Mouse (Mus musculus) duodenum, adult 2 months (tissue): ENCODE measurements around the gene Dennd1b. TPM values are rescaled to one million over a fixed set of nuclear protein-coding genes. Genes with fewer than 3 reads are reported as not detected.

Source experiments
- polyA plus RNA-seq: library from polyadenylated mRNA; depleted of rRNA; stranded (reverse); fragments of >200 nt; gene quantifications from 2 replicates; pipeline ENCODE4 v1.2.3, GENCODE M21; 2012; ENCODE audit warnings: low replicate concordance; rRNA removed

Dennd1b gene
- polyA plus RNA-seq: 2.8 and 4.5 TPM in 2 replicates

DNA sequence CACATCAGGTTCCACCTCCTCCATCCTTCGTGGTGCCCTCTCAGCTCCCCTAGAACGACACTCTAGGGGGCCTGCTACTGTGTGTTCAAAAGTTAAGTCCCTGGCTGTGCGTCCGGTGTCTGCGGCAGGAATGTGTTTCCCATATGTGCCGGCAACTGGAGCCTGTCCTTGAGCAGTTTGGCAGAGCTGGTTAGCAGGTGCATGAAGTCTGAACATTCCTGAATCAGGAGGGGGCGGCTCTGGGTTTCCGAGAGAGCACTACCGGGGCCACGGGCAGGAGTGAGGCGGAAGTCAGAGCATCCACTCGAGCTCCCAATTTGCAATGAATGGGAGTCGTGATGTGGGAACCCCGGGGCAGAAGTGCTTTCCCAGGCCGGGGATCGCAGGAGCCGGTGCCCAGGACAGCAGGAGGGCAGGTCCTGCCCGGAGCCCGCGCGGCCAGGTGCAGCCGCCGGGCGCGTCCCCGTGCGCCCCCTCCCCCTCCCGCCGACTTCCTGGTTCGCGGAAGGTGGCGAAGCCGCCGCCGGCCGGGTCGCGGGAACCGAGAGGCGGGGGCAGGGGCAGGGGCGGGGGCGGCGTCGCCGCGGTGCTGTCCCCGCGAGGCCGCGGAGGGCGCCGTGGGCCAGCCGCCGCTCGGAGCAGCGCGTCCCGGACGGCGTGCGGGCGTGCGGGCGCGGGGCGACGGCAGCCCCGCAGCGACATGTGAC lies at the start of gene Dennd1b:
Dennd1b (plus strand) TSS at position 275 of the 707 bp plus-strand sequence.

Other genes starting within 250 kb of the Dennd1b start
- gene Lhx9, start 114.9 kb upstream of the Dennd1b start, polyA plus RNA-seq: 0.04 TPM in 1 of 2 replicates, not detected in the other
- gene 2310009B15Rik, start 106.6 kb upstream of the Dennd1b start, polyA plus RNA-seq: 17.4 and 27.9 TPM in 2 replicates